Mouse (Mus musculus) adrenal gland, postnatal 36 days (tissue): Measurements from ENCODE around the gene Brcc3. TPM values are rescaled to one million over a fixed set of nuclear protein-coding genes. Genes with fewer than 3 reads are reported as not detected.

Experiments
- DNase-seq, 2 experiments: peaks; one replicate each; pipeline ENCODE4 v3.0.0; 2021; ENCODE audit warnings: mixed read lengths in 1 of 2
- long read RNA-seq, 2 experiments: library from polyadenylated mRNA; stranded (forward); transcript quantifications; one replicate each; pipeline ENCODE4 v2.0.0; 2021; ENCODE audit warnings: borderline sequencing depth in 2 of 2
- total RNA-seq, 2 experiments: library from RNA; stranded (reverse); gene quantifications; 2 replicates each; pipeline ENCODE4 v1.2.3; 2021

The Brcc3 gene
- 10 to 100 TPM; 29.9 to 34.3 TPM for total RNA-seq
- long read RNA-seq, experiment 1, partial matches to known transcripts, result 2 of 10 reads
- long read RNA-seq, experiment 1, other reads (novel, unspliced or antisense), result 8 of 10 reads
- long read RNA-seq, experiment 2, result 0 reads

- peak; percentile 91 to 92 for DNase-seq
Observed at GRCm38 (mm10) chrX:75415936-75416785, at the start of gene Brcc3, which contains the start of the genes Cmc4 and Mtcp1. Gene Brcc3 (plus strand): TSS chrX:75416628. Gene Cmc4 (minus strand): TSS chrX:75416584. Gene Mtcp1 (minus strand): TSS chrX:75416588.

GRCm38 (mm10) chrX:75370197-75370596 is 46.2 kb upstream of the Brcc3 start:
- peak; percentile 35 to 60 for DNase-seq

GRCm38 (mm10) chrX:75372666-75373425 is 43.6 kb upstream of the Brcc3 start:
- no peak for DNase-seq

GRCm38 (mm10) chrX:75376815-75377214 is 39.6 kb upstream of the Brcc3 start:
- no peak for DNase-seq

- no peak for DNase-seq
Observed at GRCm38 (mm10) chrX:75381176-75381575, 35.3 kb upstream of the Brcc3 start.

GRCm38 (mm10) chrX:75381699-75382098 is 34.7 kb upstream of the Brcc3 start:
- DNase-seq, result no peak

GRCm38 (mm10) chrX:75382195-75382771 is 34.1 kb upstream of the Brcc3 start, which contains the start of the genes Fundc2 and F8:
Gene Fundc2 (plus strand): TSS chrX:75382399.
Gene F8 (minus strand): TSS chrX:75382615.
- DNase-seq, result peak; percentile 71 to 88

- DNase-seq, result no peak
Observed at GRCm38 (mm10) chrX:75399471-75399870, 17.0 kb upstream of the Brcc3 start.

- DNase-seq, result no peak
Observed at GRCm38 (mm10) chrX:75402668-75403067, 13.8 kb upstream of the Brcc3 start.

GRCm38 (mm10) chrX:75403350-75403749 is 13.1 kb upstream of the Brcc3 start:
- DNase-seq, result no peak

GRCm38 (mm10) chrX:75409711-75410110 is 6.7 kb upstream of the Brcc3 start:
- no peak for DNase-seq

- DNase-seq, result no peak
Observed at GRCm38 (mm10) chrX:75454597-75454996, 38.2 kb downstream of the Brcc3 start.

GRCm38 (mm10) chrX:75475182-75475644 is 58.8 kb downstream of the Brcc3 start:
- DNase-seq, result peak; percentile 76 to 77

- DNase-seq, result peak in 1 of 2 experiments; percentile 5
Observed at GRCm38 (mm10) chrX:75489886-75490285, 73.5 kb downstream of the Brcc3 start.

Other genes with a start within 250 kb of the Brcc3 start
- 10 to 100 TPM; 90.5 to 98.6 TPM for gene Fundc2, start 34.2 kb upstream of the Brcc3 start, total RNA-seq
- gene F8, start 34.0 kb upstream of the Brcc3 start, total RNA-seq, result 10 to 100 TPM in 1 of 2 experiments, 1 to 10 TPM in 1; 8.2 to 10.4 TPM
- 10 to 100 TPM; 10.3 to 10.7 TPM for gene Cmc4, start within 50 bp of the Brcc3 start, total RNA-seq
- gene Mtcp1, start within 50 bp of the Brcc3 start, total RNA-seq, result 1 to 10 TPM; 8.7 to 9.2 TPM
- gene Vbp1, start 97.7 kb downstream of the Brcc3 start, total RNA-seq, result 10 to 100 TPM; 44.7 to 48.8 TPM
- 1 to 10 TPM; 1.0 to 1.7 TPM for gene Rab39b, start 161.6 kb downstream of the Brcc3 start, total RNA-seq